Mouse (Mus musculus): ENCODE measurements around the gene Zfp772.
A peak's percentile ranks its signal among the peaks of the same experiment; 100 is the strongest.
"Not testable (repeated sequence)": the region's sequence is repeated elsewhere in the genome, so short reads cannot be mapped to it uniquely, and the experiment has no call there.

Gene Zfp772

DNA sequence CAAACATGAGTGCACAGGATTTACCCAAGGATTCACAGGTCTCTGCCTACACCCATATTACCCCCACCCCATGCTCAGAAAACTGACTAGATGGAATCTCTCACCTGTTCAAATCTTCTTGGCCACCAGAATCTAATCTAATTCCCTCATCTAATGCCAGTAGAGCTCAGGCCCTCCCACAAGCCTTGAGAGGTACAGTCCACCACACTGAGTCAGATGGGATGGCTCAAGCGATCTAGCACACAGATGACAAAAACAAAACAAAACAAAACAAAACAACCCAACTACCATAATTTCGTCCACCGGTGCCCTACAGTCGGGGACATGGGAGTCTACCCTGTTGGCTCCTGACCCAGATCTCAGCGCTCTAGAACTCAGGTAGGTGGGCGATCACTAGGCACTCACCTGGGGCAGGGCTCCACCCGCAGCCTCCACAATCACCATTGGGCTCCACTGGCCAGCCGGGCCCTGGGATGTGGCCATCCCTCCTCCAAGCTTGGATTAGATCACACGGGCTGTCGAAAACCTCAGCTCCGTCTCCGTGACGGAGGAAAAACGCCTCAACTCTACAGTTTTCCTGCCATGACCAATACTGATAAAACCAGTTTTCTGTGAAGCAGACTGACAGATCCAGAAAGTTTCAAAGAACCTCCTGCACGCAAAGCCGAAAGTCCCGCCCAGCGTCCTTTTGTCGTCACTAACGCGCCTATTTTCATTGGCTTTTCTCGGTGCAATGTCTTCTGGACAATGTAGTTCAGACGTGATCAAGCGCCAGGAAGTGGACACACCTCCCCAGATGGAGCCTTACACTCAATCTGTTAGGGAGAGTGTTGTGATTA, at the start of gene Zfp772:
Zfp772 (minus strand) TSS at position 686 of the 839 bp plus-strand sequence.
- peak; percentile 56 to 65 for DNase-seq

DNA sequence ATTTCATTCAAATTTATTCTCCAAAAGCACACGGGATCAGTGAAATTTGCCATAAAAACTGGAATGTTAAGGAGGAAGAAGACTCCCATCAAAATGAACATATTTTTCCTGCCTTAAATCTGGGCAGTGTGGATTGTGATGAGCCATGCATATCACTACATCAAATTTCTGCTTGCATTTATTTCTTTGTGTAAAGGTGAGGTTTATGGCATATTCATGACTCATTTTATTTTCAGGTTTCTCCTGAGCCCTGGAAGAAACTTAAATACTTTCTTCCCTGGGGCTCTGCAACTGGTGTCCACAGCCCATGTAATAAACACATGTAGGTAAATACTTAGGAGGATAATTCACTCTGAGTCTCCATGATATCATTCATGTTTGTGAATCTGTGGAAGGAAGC, 37.4 kb upstream of the Zfp772 start, which contains the start of gene Vmn2r29:
Vmn2r29 (minus strand) TSS at position 101 of the 400 bp plus-strand sequence.
- DNase-seq = not testable (repeated sequence)

DNA sequence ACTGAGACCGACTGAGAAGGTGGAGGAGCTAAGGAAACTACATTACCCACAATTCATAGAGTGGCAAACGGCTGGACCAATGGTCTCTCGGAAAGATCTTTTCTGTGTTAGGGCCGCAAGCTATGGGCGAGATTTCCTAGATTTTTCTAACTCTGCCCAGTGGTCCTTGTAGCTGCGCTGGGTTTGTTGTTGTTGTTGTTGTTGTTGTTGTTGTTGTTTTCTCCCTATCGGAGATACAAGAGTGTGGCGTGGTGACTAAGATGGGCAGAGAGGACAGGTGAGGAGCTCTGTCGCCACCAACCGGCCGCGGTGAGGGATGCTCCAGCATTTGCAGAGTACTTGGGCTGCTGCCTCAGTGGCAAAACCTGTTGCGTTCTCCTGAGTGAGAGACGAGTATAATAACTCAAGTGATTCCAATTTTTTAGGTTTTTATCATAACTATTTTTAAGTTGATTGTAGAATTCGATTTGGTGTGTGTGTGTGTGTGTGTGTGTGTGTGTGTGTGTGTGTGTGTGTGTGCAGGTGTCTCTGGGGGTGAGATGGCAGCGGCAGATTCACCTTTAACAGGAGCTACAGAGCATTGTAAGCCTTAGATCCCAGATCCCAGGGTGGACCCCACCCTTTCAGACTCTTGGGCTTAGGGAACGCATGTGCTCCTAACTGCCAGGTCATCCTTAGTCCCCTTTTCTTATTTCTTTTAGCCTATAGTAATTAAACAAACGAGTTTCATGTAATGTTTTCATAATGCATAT, 21.4 kb downstream of the Zfp772 start:
- peak; percentile 67 to 68 for DNase-seq

DNA sequence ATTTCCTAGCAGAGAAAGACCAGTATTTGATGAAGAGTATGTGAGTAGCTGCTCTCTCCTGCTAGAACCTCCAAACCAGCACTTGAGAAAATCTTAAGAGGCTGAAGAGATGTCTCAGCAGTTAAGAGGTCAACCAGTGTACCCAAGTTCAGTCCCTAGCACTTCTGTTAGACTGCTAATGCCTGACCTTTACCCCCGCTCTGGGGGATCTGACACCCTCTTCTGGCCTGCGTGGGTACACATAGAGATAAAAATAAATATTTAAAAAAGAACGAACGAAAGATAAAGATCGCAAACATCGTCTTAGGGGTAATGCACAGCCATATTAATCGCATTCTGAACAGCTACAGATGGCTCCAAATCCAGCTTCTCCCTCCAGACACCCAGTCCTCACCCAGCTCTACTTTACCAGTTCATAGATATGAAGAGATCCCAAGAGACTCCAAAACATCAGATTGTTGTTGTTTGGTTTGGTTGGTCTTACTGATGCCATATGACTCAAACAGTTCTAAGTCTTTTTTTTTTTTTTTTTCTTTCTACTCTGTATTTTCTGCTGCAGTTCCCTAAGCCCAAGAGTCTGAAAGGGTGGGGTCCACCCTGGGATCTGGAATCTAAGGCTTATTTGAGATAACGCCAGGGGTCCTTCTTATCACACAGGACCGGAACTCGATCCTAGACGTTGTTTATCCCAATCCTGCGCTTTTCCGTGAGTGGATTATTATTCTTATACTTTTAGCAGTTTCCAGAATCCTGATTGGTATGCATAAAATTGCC, 22.2 kb downstream of the Zfp772 start:
- no peak for DNase-seq

DNA sequence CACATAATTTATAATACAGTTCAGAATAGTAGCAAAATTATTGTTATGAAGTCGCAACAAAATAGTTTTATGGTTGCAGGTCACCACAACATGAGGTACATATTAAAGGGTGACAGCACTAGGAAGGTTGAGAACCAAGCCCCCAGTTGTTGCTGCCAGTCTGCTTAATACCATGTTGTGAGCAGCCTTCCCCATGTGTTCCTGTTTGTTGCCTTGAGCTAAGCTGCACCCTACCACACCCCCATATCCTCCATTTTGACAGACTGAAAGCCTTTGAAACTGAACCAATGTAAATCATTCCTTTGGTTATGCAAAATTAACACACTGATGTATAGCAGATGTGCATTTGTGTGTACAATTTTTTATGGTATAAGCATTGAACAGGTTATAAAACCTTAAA, 23.9 kb downstream of the Zfp772 start:
- DNase-seq = no peak

DNA sequence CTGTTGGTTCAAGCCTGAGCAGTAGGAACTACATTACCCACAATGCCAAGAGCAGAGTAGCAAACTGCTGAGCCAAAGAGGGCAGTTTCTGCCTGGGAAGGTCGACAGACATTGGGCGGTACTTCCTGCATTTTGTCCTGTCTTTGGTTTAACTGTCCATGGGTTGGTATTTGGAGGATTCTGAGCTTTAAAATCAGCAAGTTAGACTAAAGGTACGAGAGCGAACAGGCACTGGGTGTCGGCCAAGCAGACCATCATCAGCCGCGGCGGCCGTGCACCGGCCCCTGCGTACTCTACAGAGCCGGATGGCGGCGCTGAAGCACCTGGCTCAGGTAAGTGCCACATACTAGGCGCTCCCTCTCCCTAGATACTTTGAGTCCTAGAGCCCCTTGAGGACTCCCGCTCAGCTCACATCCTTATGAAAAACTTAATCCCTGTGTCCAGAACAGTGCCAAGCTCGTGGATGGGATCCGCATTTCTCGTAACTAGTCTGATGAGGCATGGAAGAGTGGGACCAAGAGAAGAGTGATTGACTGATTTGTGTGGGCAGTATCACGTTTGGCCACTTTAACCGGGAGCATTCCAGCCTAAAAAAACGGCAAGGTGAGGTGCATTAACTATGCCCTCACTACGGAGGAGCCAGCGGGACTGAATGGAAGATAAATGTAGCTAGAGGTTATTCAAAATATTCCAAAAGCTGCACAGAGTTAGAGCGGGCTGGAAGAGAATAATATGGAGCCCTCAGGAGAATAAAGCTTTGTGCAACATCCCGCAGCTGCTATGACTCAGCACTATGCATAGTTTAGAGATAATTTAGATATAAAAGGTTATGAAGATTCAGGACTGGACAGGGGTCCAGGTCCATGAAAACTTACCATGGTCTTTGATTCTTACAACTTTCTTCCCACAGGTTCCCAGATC, 38.3 kb downstream of the Zfp772 start, which contains the start of gene Zfp418:
Zfp418 (plus strand) TSS at position 104 of the 921 bp plus-strand sequence.
- peak; percentile 68 to 78 for DNase-seq

Data from lung, adult 18-20 months (tissue).